Mouse (Mus musculus) gastrocnemius, adult 2 months (tissue): ENCODE results near the gene BC030499. TPM values are rescaled to one million over a fixed set of nuclear protein-coding genes. Genes with fewer than 3 reads are reported as not detected.

Experiments used
- DNase-seq: peaks from one replicate; pipeline ENCODE4 v3.0.0; 2022
- H3K27ac ChIP-seq: fragments of 200-600 bp; 2 replicates; pipeline ENCODE4 v1.8.1; 2022; ENCODE audit warnings: mild to moderate bottlenecking
- H3K4me3 ChIP-seq: fragments of 200-600 bp; 2 replicates; pipeline ENCODE4 v1.8.1; 2022; ENCODE audit warnings: mild to moderate bottlenecking, moderate library complexity
- CTCF ChIP-seq: fragments of 200-600 bp; IDR thresholded peaks from 2 replicates; pipeline ENCODE4 v1.8.1; 2022; ENCODE audit warnings: antibody characterized with exemption, mild to moderate bottlenecking, moderate library complexity
- intact Hi-C: fragments of 180-260 bp; cut with DNase I; formaldehyde crosslinking; loops from one replicate; pipeline ENCODE4 v1.15.1; 2025
- total RNA-seq, 2 experiments: library from RNA; stranded (reverse); gene quantifications; 2 replicates each; pipeline ENCODE4 v1.2.3; 2021

BC030499 gene
- total RNA-seq, 2 experiments from 2014 or later = 0.75 to 0.87 TPM

- no peak for TF ChIP-seq CTCF
- no peak overlapping the region for H3K4me3 ChIP-seq
- intact Hi-C loops = no loop called here
- no peak overlapping the region for H3K27ac ChIP-seq
- DNase-seq = no peak
Measured at GRCm38 (mm10) chr11:78322076-78322831, 31.6 kb downstream of the BC030499 start.

GRCm38 (mm10) chr11:78322860-78323259 lies 32.2 kb downstream of the BC030499 start, which contains the start of gene Aldoc:
TSS of gene Aldoc (plus strand) at chr11:78322968.
- Histone ChIP-seq H3K27ac (peak within 1 kb of the TSS; percentile 46; the same call in 1 of the 2 replicates), H3K4me3 (peak within 1 kb of the TSS; percentile 41)
- peak; percentile 78 for DNase-seq
- no peak for TF ChIP-seq CTCF
- intact Hi-C loops = no loop called here

GRCm38 (mm10) chr11:78324000-78324785 lies 33.6 kb downstream of the BC030499 start:
- no peak overlapping the region for H3K27ac ChIP-seq
- H3K4me3 ChIP-seq = no peak overlapping the region
- intact Hi-C loops = no loop called here
- no peak for TF ChIP-seq CTCF
- no peak for DNase-seq

GRCm38 (mm10) chr11:78324965-78325364 lies 34.3 kb downstream of the BC030499 start:
- DNase-seq = no peak
- intact Hi-C loops = no loop called here
- Histone ChIP-seq H3K4me3 (no peak overlapping the region), H3K27ac (no peak overlapping the region)
- TF ChIP-seq CTCF = no peak

- H3K4me3 ChIP-seq = no peak overlapping the region
- no peak for DNase-seq
- no peak for TF ChIP-seq CTCF
- 0 out of 2 replicates have a peak overlapping the region, but pooled peaks have one; percentile 95 for H3K27ac ChIP-seq
- intact Hi-C loops = no loop called here
Measured at GRCm38 (mm10) chr11:78327215-78327614, 36.6 kb downstream of the BC030499 start.

GRCm38 (mm10) chr11:78327634-78328511 lies 37.2 kb downstream of the BC030499 start, which contains the start of gene Pigs:
TSS of gene Pigs (plus strand) at chr11:78328415.
- Histone ChIP-seq H3K27ac (peak within 1 kb of the TSS; percentile 95), H3K4me3 (peak within 1 kb of the TSS; percentile 87)
- DNase-seq = peak; percentile 99
- intact Hi-C loops = no loop called here
- 0 out of 2 replicates have a peak, but pooled peaks have one; percentile 13 for TF ChIP-seq CTCF

- DNase-seq = no peak
- Histone ChIP-seq H3K27ac (peak overlapping the region; percentile 95), H3K4me3 (peak overlapping the region; percentile 87)
- intact Hi-C loops = no loop called here
- TF ChIP-seq CTCF = no peak
Measured at GRCm38 (mm10) chr11:78328512-78329056, 37.9 kb downstream of the BC030499 start.

- H3K27ac ChIP-seq = no peak overlapping the region
- H3K4me3 ChIP-seq = no peak overlapping the region
- no peak for DNase-seq
- no peak for TF ChIP-seq CTCF
- intact Hi-C loops = no loop called here
Measured at GRCm38 (mm10) chr11:78332676-78333075, 42.0 kb downstream of the BC030499 start.

GRCm38 (mm10) chr11:78333992-78334391 lies 43.4 kb downstream of the BC030499 start:
- intact Hi-C loops = no loop called here

GRCm38 (mm10) chr11:78337040-78337439 lies 46.4 kb downstream of the BC030499 start:
- intact Hi-C loops = no loop called here
- peak overlapping the region; percentile 84 for H3K27ac ChIP-seq
- peak; percentile 76 for DNase-seq
- no peak for TF ChIP-seq CTCF
- no peak overlapping the region for H3K4me3 ChIP-seq

More at GRCm38 (mm10) chr11:78333992-78334391, 43.4 kb downstream of the BC030499 start:
- no peak for DNase-seq
- Histone ChIP-seq H3K27ac (no peak overlapping the region), H3K4me3 (no peak overlapping the region)
- no peak for TF ChIP-seq CTCF

GRCm38 (mm10) chr11:78341702-78342101 lies 51.1 kb downstream of the BC030499 start:
- TF ChIP-seq CTCF = no peak
- intact Hi-C loops = no loop called here
- no peak overlapping the region for H3K27ac ChIP-seq
- DNase-seq = no peak
- no peak overlapping the region for H3K4me3 ChIP-seq
